Mouse (Mus musculus) megakaryocyte, embryonic 14.5 days (primary cell): ENCODE measurements around the gene Eif4b. TPM values are rescaled to one million over a fixed set of nuclear protein-coding genes. Genes with fewer than 3 reads are reported as not detected.

ENCODE experiments used
- H3K27me3 ChIP-seq: replicated peaks from 2 replicates; pipeline ENCODE3; 2012; ENCODE audit warnings: inconsistent platforms
- H3K36me3 ChIP-seq: replicated peaks from 2 replicates; pipeline ENCODE3; 2012; ENCODE audit warnings: low read length, inconsistent platforms, mixed read lengths
- H3K4me1 ChIP-seq: 2 replicates; pipeline ENCODE4 v1.6.1; 2012; ENCODE audit warnings: inconsistent platforms
- H3K4me3 ChIP-seq: replicated peaks from 2 replicates; pipeline ENCODE3; 2012; ENCODE audit warnings: moderate library complexity, mild to moderate bottlenecking, inconsistent platforms
- H3K9me3 ChIP-seq: 2 replicates; pipeline ENCODE4 v1.6.1; 2012; ENCODE audit warnings: inconsistent platforms
- FLI1 ChIP-seq: IDR thresholded peaks from 2 replicates; pipeline ENCODE4 v1.6.1; 2012; ENCODE audit warnings: low read length, inconsistent platforms, mixed read lengths
- GATA1 ChIP-seq: IDR thresholded peaks from 3 replicates; pipeline ENCODE4 v1.6.1; 2012; ENCODE audit warnings: mixed read lengths, low read length, inconsistent platforms, borderline replicate concordance
- polyA plus RNA-seq: library from polyadenylated mRNA; stranded (reverse); fragments of >175 nt; gene quantifications from 2 replicates; pipeline ENCODE4 v1.2.3, GENCODE M21; 2012; ENCODE audit warnings: low replicate concordance; ENCODE audit not compliant: insufficient read depth

Gene Eif4b
- polyA plus RNA-seq, 1 experiment, result 102 TPM

DNA sequence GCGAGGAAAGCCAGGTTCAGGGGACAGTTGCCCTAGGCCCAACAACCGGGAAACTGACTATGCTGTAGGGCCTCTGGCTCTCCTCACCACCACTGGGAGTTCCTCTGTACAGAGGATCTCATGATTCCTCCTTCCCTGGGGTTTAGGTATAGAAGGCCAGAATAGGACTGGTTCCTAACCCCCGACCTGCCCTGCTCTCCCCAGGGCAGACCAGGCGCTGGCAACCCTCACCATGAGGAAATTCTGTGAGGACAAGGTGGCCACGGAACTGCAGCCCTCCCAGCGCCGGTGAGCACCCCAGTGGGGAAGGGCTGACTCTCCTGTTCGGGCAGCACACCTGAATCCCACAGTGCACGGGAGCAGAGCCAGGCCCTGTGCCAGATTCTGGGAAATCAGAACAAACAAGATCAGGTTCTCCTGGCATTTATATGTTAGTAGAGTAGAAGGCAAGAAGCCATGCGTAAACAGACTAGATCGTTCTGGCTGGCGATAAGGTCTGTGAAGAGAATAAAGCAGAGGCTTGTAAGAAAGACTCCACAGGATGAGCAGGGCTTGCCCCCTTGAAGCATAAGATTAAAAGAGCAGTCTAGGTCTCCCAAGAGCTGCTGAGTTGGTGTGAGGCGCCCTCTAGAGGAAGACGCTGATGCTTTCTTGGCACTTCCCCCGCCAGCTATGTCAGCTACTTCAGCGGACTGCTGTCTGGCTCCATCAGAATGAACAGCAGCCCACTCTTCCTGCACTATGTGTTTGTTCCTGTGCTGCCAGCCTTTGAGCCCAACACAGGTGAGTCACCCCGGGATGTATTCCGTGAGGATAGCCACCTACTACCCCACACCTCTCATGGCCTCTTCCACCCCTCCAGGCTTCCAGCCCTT is 35.3 kb downstream of the Eif4b start:
- TF ChIP-seq GATA1 (no peak), FLI1 (no peak)
- H3K36me3 ChIP-seq, result no peaks in the 10 kb centered on the region
- peaks cover 62% of the 10 kb centered on the region for H3K27me3 ChIP-seq
- H3K9me3 ChIP-seq, result no peaks in the 10 kb centered on the region
- peak overlapping the region; percentile 50 for H3K4me3 ChIP-seq
- H3K4me1 ChIP-seq, result peaks cover 61% of the 10 kb centered on the region

DNA sequence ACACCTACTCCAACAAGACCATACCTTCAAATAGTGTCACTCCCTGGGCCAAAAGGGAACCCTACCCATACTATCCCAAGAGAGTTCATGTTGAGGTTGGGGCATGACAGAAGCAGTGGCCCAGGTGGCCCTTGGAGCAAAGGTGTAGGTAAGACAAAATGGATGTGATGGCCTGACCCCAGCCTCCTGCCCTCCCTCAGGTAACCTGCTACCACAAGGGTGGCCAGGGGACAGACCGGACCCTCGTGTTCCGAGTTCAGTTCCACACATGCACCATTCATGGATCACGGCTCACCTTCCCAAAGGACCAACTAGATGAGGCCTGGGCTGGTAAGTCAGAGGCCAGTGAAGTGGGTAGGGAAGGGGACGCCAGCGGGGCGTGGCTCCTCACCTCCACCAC is 36.7 kb downstream of the Eif4b start:
- H3K4me3 ChIP-seq, result no peak overlapping the region
- no peaks in the 10 kb centered on the region for H3K9me3 ChIP-seq
- peaks cover 52% of the 10 kb centered on the region for H3K27me3 ChIP-seq
- TF ChIP-seq FLI1 (no peak), GATA1 (no peak)
- H3K36me3 ChIP-seq, result peaks cover 2% of the 10 kb centered on the region
- H3K4me1 ChIP-seq, result peaks cover 50% of the 10 kb centered on the region

DNA sequence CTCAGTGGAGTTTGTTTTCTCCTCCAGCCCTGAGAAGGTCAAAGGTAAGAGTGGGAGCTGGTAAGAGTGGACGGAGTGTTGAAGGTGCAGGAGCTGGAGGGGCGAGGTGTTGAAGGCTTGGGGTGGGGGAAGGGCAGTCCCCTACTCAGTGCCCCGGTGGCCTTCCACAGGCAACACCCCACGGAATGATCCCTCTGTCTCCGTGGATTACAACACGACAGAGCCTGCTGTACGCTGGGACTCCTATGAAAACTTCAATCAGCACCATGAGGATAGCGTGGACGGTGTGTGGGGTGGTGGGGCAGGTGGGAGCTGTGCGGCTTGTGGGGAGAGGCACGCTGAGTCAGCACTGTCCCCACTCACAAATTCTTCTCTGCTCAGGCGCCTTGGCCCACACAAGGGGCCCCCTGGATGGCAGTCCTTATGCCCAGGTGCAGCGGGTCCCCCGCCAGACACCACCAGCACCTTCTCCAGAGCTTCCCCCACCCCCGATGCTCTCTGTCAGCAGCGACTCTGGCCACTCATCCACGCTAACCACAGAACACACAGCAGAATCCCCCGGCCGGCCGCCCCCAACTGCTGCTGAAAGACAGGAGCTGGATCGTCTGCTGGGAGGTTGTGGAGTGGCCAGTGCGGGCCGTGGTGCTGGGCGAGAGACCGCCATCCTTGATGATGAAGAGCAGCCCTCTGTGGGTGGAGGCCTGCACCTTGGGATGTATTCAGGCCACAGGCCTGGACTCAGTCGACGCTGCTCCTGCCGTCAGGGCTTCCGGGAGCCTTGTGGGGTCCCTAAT is 37.3 kb downstream of the Eif4b start:
- Histone ChIP-seq H3K4me3 (no peak overlapping the region), H3K4me1 (peaks cover 49% of the 10 kb centered on the region), H3K36me3 (peaks cover 8% of the 10 kb centered on the region), H3K27me3 (peaks cover 46% of the 10 kb centered on the region), H3K9me3 (no peaks in the 10 kb centered on the region)
- TF ChIP-seq GATA1 (no peak), FLI1 (no peak)

DNA sequence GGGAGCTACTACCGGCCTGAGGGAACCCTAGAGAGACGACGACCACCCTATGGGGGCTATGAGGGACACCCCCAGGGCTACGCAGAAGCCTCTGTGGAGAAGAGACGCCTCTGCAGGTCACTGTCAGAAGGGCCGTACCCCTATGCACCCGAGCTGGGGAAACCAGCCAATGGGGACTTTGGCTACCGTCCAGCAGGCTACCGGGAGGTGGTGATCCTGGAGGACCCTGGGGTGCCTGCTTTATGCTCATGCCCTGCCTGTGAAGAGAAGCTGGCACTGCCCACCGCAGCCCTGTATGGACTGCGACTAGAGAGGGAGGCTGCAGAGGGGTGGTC is 37.9 kb downstream of the Eif4b start:
- H3K27me3 ChIP-seq, result peaks cover 40% of the 10 kb centered on the region
- H3K36me3 ChIP-seq, result peaks cover 14% of the 10 kb centered on the region
- TF ChIP-seq GATA1 (no peak), FLI1 (no peak)
- no peaks in the 10 kb centered on the region for H3K9me3 ChIP-seq
- peaks cover 49% of the 10 kb centered on the region for H3K4me1 ChIP-seq
- H3K4me3 ChIP-seq, result peak overlapping the region; percentile 18

DNA sequence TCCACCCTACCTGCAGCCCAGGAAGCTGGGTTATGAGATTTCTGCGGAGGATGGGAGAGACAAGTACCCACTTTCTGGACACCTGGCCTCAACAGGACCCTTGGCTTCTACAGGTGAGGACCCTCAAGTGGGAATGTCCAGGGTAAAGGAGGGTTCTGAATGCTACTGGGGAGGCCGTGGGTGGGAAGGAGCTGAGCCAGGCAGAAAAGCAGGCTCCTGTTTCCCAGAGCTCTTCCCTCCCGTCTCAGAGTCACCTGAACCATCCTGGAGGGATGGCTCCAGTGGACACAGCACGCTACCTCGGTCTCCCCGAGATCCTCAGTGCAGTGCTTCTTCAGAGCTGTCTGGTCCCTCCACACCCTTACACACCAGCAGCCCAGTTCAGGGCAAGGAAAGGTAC is 38.6 kb downstream of the Eif4b start:
- H3K9me3 ChIP-seq, result no peaks in the 10 kb centered on the region
- TF ChIP-seq FLI1 (no peak), GATA1 (no peak)

DNA sequence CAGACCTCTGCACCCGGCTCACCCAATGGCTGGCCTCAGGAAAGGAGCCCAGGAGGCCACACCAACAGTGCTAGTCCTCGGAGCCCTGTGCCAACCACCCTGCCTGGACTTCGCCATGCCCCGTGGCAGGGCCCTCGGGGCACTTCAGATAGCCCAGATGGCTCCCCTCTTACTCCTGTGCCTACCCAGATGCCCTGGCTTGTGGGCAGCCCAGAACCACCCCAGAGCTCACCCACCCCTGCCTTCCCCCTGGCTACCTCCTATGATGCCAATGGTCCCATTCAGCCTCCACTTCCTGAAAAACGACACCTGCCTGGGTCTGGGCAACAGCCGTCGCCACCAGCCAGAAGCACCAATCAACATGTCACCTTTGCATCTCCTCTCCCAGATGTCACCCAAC is 39.3 kb downstream of the Eif4b start:
- Histone ChIP-seq H3K9me3 (no peaks in the 10 kb centered on the region), H3K4me3 (no peak overlapping the region), H3K4me1 (peaks cover 49% of the 10 kb centered on the region), H3K36me3 (peaks cover 27% of the 10 kb centered on the region), H3K27me3 (peaks cover 29% of the 10 kb centered on the region)
- TF ChIP-seq GATA1, result no peak
- no peak for TF ChIP-seq FLI1

More for the DNA sequence above, 38.6 kb downstream of the Eif4b start:
- no peak overlapping the region for H3K4me3 ChIP-seq
- peaks cover 49% of the 10 kb centered on the region for H3K4me1 ChIP-seq
- peaks cover 21% of the 10 kb centered on the region for H3K36me3 ChIP-seq
- peaks cover 34% of the 10 kb centered on the region for H3K27me3 ChIP-seq

DNA sequence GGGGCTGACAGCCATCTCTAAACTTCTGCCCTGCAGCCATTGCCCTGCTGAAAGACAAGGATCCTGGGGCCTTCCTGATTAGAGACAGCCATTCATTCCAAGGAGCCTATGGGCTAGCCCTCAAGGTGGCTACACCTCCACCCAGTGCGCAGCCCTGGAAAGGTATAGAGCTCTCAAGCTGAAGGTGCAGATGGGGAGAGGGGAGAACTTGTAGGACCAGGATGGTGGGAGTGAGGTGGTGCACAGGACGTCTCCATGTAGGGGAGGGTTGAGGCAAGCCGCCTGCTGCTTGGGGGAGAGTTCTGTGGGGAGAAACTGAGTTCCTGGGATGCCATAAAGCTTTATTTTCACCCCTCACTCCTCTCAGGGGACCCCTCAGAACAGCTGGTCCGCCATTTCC is 40.1 kb downstream of the Eif4b start:
- Histone ChIP-seq H3K27me3 (peaks cover 29% of the 10 kb centered on the region), H3K4me1 (peaks cover 47% of the 10 kb centered on the region), H3K9me3 (no peaks in the 10 kb centered on the region), H3K4me3 (no peak overlapping the region), H3K36me3 (peaks cover 36% of the 10 kb centered on the region)
- TF ChIP-seq GATA1 (no peak), FLI1 (no peak)

DNA sequence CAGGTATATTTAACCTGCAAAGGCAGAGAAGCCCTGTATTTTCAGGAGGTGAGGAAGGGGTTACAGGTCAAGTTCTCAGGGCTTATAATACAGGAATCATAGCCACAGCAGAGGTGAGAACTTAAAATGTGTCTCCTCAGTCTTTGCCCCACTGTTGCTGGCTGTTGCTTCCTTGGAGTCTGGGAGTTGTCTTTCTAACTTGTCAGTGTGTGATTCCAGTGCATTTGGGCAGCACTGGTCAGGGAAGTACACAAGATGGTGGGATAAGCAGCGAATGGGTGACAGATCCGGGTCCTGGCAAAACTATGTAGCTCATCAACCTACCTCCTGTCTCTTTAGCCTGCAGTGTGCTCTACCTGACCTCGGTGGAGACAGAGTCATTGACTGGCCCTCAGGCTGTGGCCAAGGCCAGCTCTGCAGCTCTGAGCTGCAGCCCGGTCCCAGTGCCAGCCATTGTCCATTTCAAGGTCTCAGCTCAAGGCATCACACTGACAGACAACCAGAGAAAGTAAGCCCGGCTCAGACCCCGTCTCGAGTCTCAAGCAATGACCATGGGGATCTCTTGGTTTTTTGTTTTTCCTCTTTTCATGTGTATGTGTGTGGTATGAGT is 41.2 kb downstream of the Eif4b start:
- H3K9me3 ChIP-seq, result no peaks in the 10 kb centered on the region
- H3K36me3 ChIP-seq, result peaks cover 47% of the 10 kb centered on the region
- peaks cover 37% of the 10 kb centered on the region for H3K4me1 ChIP-seq
- TF ChIP-seq FLI1 (no peak), GATA1 (no peak)
- H3K4me3 ChIP-seq, result no peak overlapping the region
- H3K27me3 ChIP-seq, result peaks cover 29% of the 10 kb centered on the region

DNA sequence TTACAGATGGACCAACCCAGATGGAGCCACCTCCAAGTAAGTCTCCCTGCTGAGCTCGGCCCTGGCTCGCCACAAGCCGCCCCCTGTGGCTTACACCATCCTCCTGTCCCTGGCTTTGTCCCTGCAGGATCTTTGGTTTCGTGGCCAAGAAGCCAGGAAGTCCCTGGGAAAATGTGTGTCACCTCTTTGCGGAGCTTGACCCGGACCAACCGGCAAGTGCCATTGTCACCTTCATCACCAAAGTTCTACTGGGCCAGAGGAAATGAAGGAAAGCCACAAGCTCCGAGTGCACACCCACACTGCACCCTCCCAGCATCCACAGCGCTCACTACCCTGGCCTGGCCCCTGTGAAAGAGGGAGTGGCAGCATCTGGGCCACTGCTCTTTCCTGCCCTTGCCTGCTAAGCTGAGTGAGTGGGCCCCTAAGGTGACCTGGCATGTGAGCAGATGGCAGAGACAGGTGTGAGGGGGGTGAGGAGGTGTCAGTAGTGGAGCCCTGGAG is 42.2 kb downstream of the Eif4b start:
- Histone ChIP-seq H3K4me1 (peaks cover 31% of the 10 kb centered on the region), H3K4me3 (peak overlapping the region; percentile 38), H3K9me3 (no peaks in the 10 kb centered on the region), H3K36me3 (peaks cover 57% of the 10 kb centered on the region), H3K27me3 (peaks cover 22% of the 10 kb centered on the region)
- TF ChIP-seq GATA1 (no peak), FLI1 (no peak)
